Mouse (Mus musculus) ES-Bruce4 (cell line): ENCODE results near the gene Dgka.

Source experiments
- CTCF ChIP-seq: IDR thresholded peaks from one replicate; pipeline ENCODE4 v1.8.1; 2011; ENCODE audit warnings: low read depth, low read length
- POLR2A ChIP-seq: IDR thresholded peaks from one replicate; pipeline ENCODE4 v1.8.1; 2011; ENCODE audit warnings: low read length; ENCODE audit not compliant: insufficient read depth

- no peak for TF ChIP-seq CTCF
- no peak for TF ChIP-seq POLR2A
Observed at GRCm38 (mm10) chr10:128705317-128705693, 39.4 kb downstream of the Dgka start.
